Mouse (Mus musculus): ENCODE data around the gene Trmt2b. TPM values are rescaled to one million over a fixed set of nuclear protein-coding genes. Genes with fewer than 3 reads are reported as not detected.
A peak's percentile ranks its signal among the peaks of the same experiment; 100 is the strongest.

Trmt2b gene
- total and polyA plus RNA-seq, 3 experiments, result 16.7 to 26.4 (median 19.2) TPM

- Histone ChIP-seq H3K79me2 (replicated peaks; ENCODE audit: control insufficient read depth, extremely low read depth, insufficient read depth, poor library complexity, severe bottlenecking) (peaks cover 9% of the 10 kb centered on the region; the same call in 1 of the 2 replicates), H3K36me3 (replicated peaks in 1 of 2; ENCODE audit: control insufficient read depth in 1 of 2, insufficient read depth in 1 of 2, low read length in 1 of 2) (peaks cover 0 to 6% of the 10 kb centered on the region in 2 experiments), H3K27me3 (replicated peaks) (no peaks in the 10 kb centered on the region), H3K9me3 (replicated peaks; ENCODE audit: low read length) (no peaks in the 10 kb centered on the region), H3K27ac (ENCODE audit: insufficient read depth, low read depth) (no peak overlapping the region), H3K9ac (ENCODE audit: insufficient read depth, low read depth) (peak overlapping the region; percentile 46; the same call in 1 of the 2 replicates), H3K4me1 (ENCODE audit: control insufficient read depth in 1 of 2, insufficient read depth in 2 of 2) (peaks cover 0 to 6% of the 10 kb centered on the region in 2 experiments; a peak in 1 of 4 replicates), H3K4me3 (replicated peaks in 1 of 3; ENCODE audit: low read depth in 2 of 3, low read length in 2 of 3, poor library complexity in 1 of 3) (peak overlapping the region; percentile 54 to 75 (median 66)), H3K4me2 (ENCODE audit: insufficient read depth, low read depth, poor library complexity, severe bottlenecking) (peak overlapping the region; percentile 81)
- in situ Hi-C loops (cut with MboI; ENCODE audit: low pct_ligation_motif_present, low pct_unique_long_range_greater_than_20kb, low sequenced_read_pairs) (no loop called here), dilution Hi-C loops (cut with MboI; ENCODE audit: extremely low pct_ligation_motif_present, extremely low pct_unique_long_range_greater_than_20kb, low sequenced_read_pairs) (no loop called here)
- TF ChIP-seq SIN3A (IDR thresholded peaks at IDR 0.05; ENCODE audit: low read length) (peak; percentile 46; the same call in 1 of the 2 replicates), MAX (IDR thresholded peaks at IDR 0.05; ENCODE audit: low read length) (no peak), MAFK (IDR thresholded peaks at IDR 0.05; ENCODE audit: insufficient replicate concordance, low read length) (no peak), EP300 (IDR thresholded peaks at IDR 0.05; ENCODE audit: low read length) (no peak), ETS1 (conservative IDR thresholded peaks at IDR 0.05; ENCODE audit: low read depth, low read length) (0 out of 2 replicates have a peak, but pooled peaks have one; percentile 10), MXI1 (IDR thresholded peaks at IDR 0.05; ENCODE audit: low read depth, low read length) (no peak), ZMIZ1 (IDR thresholded peaks at IDR 0.05; ENCODE audit: low read depth, low read length) (no peak), E2F4 (IDR thresholded peaks at IDR 0.05; ENCODE audit: insufficient replicate concordance, low read depth, low read length) (no peak), CHD2 (IDR thresholded peaks at IDR 0.05; ENCODE audit: low read length) (peak; percentile 65; the same call in 1 of the 2 replicates), PAX5 (IDR thresholded peaks at IDR 0.05; ENCODE audit: low read length) (no peak), KAT2A (IDR thresholded peaks at IDR 0.05; ENCODE audit: insufficient replicate concordance, low read length) (no peak), MEF2A (IDR thresholded peaks at IDR 0.05; ENCODE audit: borderline replicate concordance, low read depth, low read length) (0 out of 2 replicates have a peak, but pooled peaks have one; percentile 31), IRF4 (IDR thresholded peaks at IDR 0.05; ENCODE audit: low read depth, low read length) (peak; percentile 39; the same call in 1 of the 2 replicates), NRF1 (IDR thresholded peaks at IDR 0.05; ENCODE audit: low read depth, low read length) (no peak), ZKSCAN1 (IDR thresholded peaks at IDR 0.05; ENCODE audit: borderline replicate concordance, low read depth, low read length) (no peak), ELF1 (IDR thresholded peaks at IDR 0.05; ENCODE audit: low read depth, low read length) (no peak), JUN (IDR thresholded peaks at IDR 0.05; ENCODE audit: insufficient read depth, low read depth, low read length) (no peak), ZNF384 (IDR thresholded peaks at IDR 0.05; ENCODE audit: low read depth, low read length) (no peak), HCFC1 (IDR thresholded peaks at IDR 0.05; ENCODE audit: low read depth, low read length) (0 out of 2 replicates have a peak, but pooled peaks have one; percentile 12)
- peak; percentile 52 for DNase-seq (ENCODE audit: extremely low read depth)
Measured at GRCm38 (mm10) chrX:134275715-134276114, 1.1 kb downstream of the Trmt2b start.

- Histone ChIP-seq H3K4me3 (replicated peaks in 1 of 3; ENCODE audit: low read depth in 2 of 3, low read length in 2 of 3, poor library complexity in 1 of 3) (no peak overlapping the region), H3K4me1 (ENCODE audit: control insufficient read depth in 1 of 2, insufficient read depth in 2 of 2) (no peaks in the 10 kb centered on the region), H3K27ac (ENCODE audit: insufficient read depth, low read depth) (no peak overlapping the region), H3K4me2 (ENCODE audit: insufficient read depth, low read depth, poor library complexity, severe bottlenecking) (no peak overlapping the region), H3K79me2 (replicated peaks; ENCODE audit: control insufficient read depth, extremely low read depth, insufficient read depth, poor library complexity, severe bottlenecking) (no peaks in the 10 kb centered on the region), H3K9ac (ENCODE audit: insufficient read depth, low read depth) (no peak overlapping the region), H3K27me3 (replicated peaks) (no peaks in the 10 kb centered on the region), H3K9me3 (replicated peaks; ENCODE audit: low read length) (no peaks in the 10 kb centered on the region), H3K36me3 (replicated peaks in 1 of 2; ENCODE audit: control insufficient read depth in 1 of 2, insufficient read depth in 1 of 2, low read length in 1 of 2) (peaks cover 49 to 77% of the 10 kb centered on the region in 2 experiments)
- TF ChIP-seq TBP (conservative IDR thresholded peaks at IDR 0.05; ENCODE audit: low read depth, low read length) (no peak), MEF2A (IDR thresholded peaks at IDR 0.05; ENCODE audit: borderline replicate concordance, low read depth, low read length) (no peak), CHD1 (IDR thresholded peaks at IDR 0.05; ENCODE audit: low read depth, low read length) (no peak), JUN (IDR thresholded peaks at IDR 0.05; ENCODE audit: insufficient read depth, low read depth, low read length) (no peak), CHD2 (IDR thresholded peaks at IDR 0.05; ENCODE audit: low read length) (no peak), CTCF (conservative IDR thresholded peaks at IDR 0.05 in 1 of 2, IDR thresholded peaks at IDR 0.05 in 1 of 2; ENCODE audit: low read depth in 2 of 2, low read length in 2 of 2) (no peak), ZNF384 (IDR thresholded peaks at IDR 0.05; ENCODE audit: low read depth, low read length) (no peak), MXI1 (IDR thresholded peaks at IDR 0.05; ENCODE audit: low read depth, low read length) (no peak), EP300 (IDR thresholded peaks at IDR 0.05; ENCODE audit: low read length) (no peak), HCFC1 (IDR thresholded peaks at IDR 0.05; ENCODE audit: low read depth, low read length) (no peak), PAX5 (IDR thresholded peaks at IDR 0.05; ENCODE audit: low read length) (no peak), UBTF (IDR thresholded peaks at IDR 0.05; ENCODE audit: low read depth, low read length) (no peak), ZMIZ1 (IDR thresholded peaks at IDR 0.05; ENCODE audit: low read depth, low read length) (no peak)
- in situ Hi-C loops (cut with MboI; ENCODE audit: low pct_ligation_motif_present, low pct_unique_long_range_greater_than_20kb, low sequenced_read_pairs) (no loop called here), dilution Hi-C loops (cut with MboI; ENCODE audit: extremely low pct_ligation_motif_present, extremely low pct_unique_long_range_greater_than_20kb, low sequenced_read_pairs) (no loop called here)
- no peak for DNase-seq (ENCODE audit: extremely low read depth)
Measured at GRCm38 (mm10) chrX:134262129-134262528, 14.7 kb downstream of the Trmt2b start.

Measured in CH12.LX (cell line).